ENCODE assay signal across 10 mouse cellular contexts in the genomic region with DNA sequence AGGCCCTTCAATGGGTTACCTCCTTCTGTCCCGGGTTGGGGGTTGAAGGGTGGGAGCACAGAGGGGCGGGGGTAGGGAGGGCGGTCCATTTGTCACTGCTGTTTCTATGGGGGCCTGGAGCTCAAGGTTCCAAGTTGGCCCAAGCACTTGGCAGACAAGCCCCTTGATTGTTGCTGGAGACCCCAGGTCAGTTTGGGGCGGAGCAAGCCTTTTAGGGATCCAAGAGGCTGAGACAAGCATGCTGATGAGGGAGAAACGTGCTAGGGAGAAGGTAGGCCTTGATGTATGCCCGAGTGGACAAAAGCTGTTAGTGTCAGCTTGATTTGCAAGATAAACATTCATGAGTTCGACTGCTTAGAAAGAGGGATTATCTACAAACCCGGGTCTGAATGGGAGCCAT. TPM values are rescaled to one million over a fixed set of nuclear protein-coding genes. Genes with fewer than 3 reads are reported as not detected.
DNase-seq lines count a peak whose midpoint lies in the region; ATAC-seq and TF ChIP-seq lines count a peak whose summit lies in the region.
"Had no signal": no experiment of that assay in that cellular context is flagged by ENCODE, and none has a peak within 500 bp of the region (broad histone marks: within the 10 kb centered on the region; RNA-seq: fewer than 3 reads in every experiment).

No protein-coding gene starts in this region.

- intact Hi-C loops in heart, postnatal 10 days (cut with DNase I): loop anchor here (5.0 kb wide), 1 partner anchor 98 kb away; no protein-coding TSS in a partner anchor

- no peak for TF ChIP-seq CTCF in heart, postnatal 0 days (IDR thresholded peaks at IDR 0.05; ENCODE audit: low read depth)

- H3K27me3 ChIP-seq in heart, postnatal 0 days (ENCODE audit: control insufficient read depth, insufficient read depth, low read length): no peaks in the 10 kb centered on the region
- no peaks in the 10 kb centered on the region for H3K27me3 ChIP-seq in embryonic facial prominence, embryonic 10.5 days (replicated peaks; ENCODE audit: low read depth, poor library complexity, severe bottlenecking)
- H3K27me3 ChIP-seq in hindbrain, embryonic 14.5 days (ENCODE audit: control insufficient read depth, insufficient read depth, low read length): no peaks in the 10 kb centered on the region
- no peaks in the 10 kb centered on the region for H3K27me3 ChIP-seq in midbrain, embryonic 14.5 days (ENCODE audit: control insufficient read depth, insufficient read depth, low read length)

- 0 out of 2 replicates have a peak, but pooled peaks cover 5% of the 10 kb centered on the region for H3K4me1 ChIP-seq in heart, postnatal 0 days (ENCODE audit: control insufficient read depth, insufficient read depth)
- peaks cover 20% of the 10 kb centered on the region for H3K4me1 ChIP-seq in embryonic facial prominence, embryonic 10.5 days
- peaks cover 10% of the 10 kb centered on the region for H3K4me1 ChIP-seq in hindbrain, embryonic 14.5 days (replicated peaks; ENCODE audit: control insufficient read depth, insufficient read depth, low read length)
- peaks cover 24% of the 10 kb centered on the region for H3K4me1 ChIP-seq in midbrain, embryonic 14.5 days (ENCODE audit: control insufficient read depth, insufficient read depth, low read length)

- TF ChIP-seq EP300 in heart, postnatal 0 days (IDR thresholded peaks at IDR 0.05; ENCODE audit: low read depth): no peak

- no peak for ATAC-seq in heart, postnatal 0 days (ENCODE audit: insufficient read depth, low read depth)
- peak; percentile 79 for ATAC-seq in hindbrain, embryonic 14.5 days (ENCODE audit: low FRiP score)
- peak; percentile 81; the same call in 1 of the 2 replicates for ATAC-seq in midbrain, embryonic 14.5 days (ENCODE audit: low FRiP score, low TSS enrichment)

- no peak for DNase-seq in heart, postnatal 0 days (ENCODE audit: low spot score)
- DNase-seq in heart, postnatal 10 days: no peak
- DNase-seq in embryonic facial prominence, embryonic 10.5 days (ENCODE audit: low spot score): peak; percentile 54
- DNase-seq in hindbrain, embryonic 14.5 days (ENCODE audit: low spot score): peak; percentile 61
- peak; percentile 81 for DNase-seq in midbrain, embryonic 14.5 days
- no peak for DNase-seq in adrenal gland, postnatal 4 days (ENCODE audit: low spot score in 2 of 2)
- no peak for DNase-seq in c-Kit-positive CD71-positive TER-119-positive erythroid progenitor cells, embryonic 14.5 days (ENCODE audit: low spot score)
- no peak for DNase-seq in adrenal gland, adult 2 months

- H3K9me3 ChIP-seq in heart, postnatal 0 days (replicated peaks; ENCODE audit: control insufficient read depth, low read length): no peaks in the 10 kb centered on the region
- no peaks in the 10 kb centered on the region for H3K9me3 ChIP-seq in embryonic facial prominence, embryonic 10.5 days
- H3K9me3 ChIP-seq in hindbrain, embryonic 14.5 days (ENCODE audit: control insufficient read depth, low read length): no peaks in the 10 kb centered on the region
- H3K9me3 ChIP-seq in midbrain, embryonic 14.5 days (ENCODE audit: control insufficient read depth, low read length): no peaks in the 10 kb centered on the region
- H3K9me3 ChIP-seq: G1E had no signal

- H3K9ac ChIP-seq in heart, postnatal 0 days (replicated peaks; ENCODE audit: low read depth, low read length): no peak overlapping the region
- peak overlapping the region; percentile 76; the same call in 1 of the 2 replicates for H3K9ac ChIP-seq in hindbrain, embryonic 14.5 days
- 0 out of 2 replicates have a peak overlapping the region, but pooled peaks have one; percentile 12 for H3K9ac ChIP-seq in midbrain, embryonic 14.5 days (replicated peaks; ENCODE audit: low read length)

- 38% methylated on average over 8 of the region's 8 CpGs for WGBS in heart, postnatal 0 days
- WGBS in embryonic facial prominence, embryonic 10.5 days: 13% methylated on average over 8 of the region's 8 CpGs
- WGBS in hindbrain, embryonic 14.5 days: 5% methylated on average over 8 of the region's 8 CpGs
- WGBS in midbrain, embryonic 14.5 days: 1% methylated on average over 8 of the region's 8 CpGs

- H3K36me3 ChIP-seq in heart, postnatal 0 days (replicated peaks; ENCODE audit: control insufficient read depth, insufficient read depth, low read length): no peaks in the 10 kb centered on the region
- H3K36me3 ChIP-seq in embryonic facial prominence, embryonic 10.5 days (replicated peaks): no peaks in the 10 kb centered on the region
- H3K36me3 ChIP-seq in hindbrain, embryonic 14.5 days (replicated peaks; ENCODE audit: control insufficient read depth, insufficient read depth): no peaks in the 10 kb centered on the region
- no peaks in the 10 kb centered on the region for H3K36me3 ChIP-seq in midbrain, embryonic 14.5 days (ENCODE audit: control insufficient read depth, insufficient read depth, low read length)
- H3K36me3 ChIP-seq: G1E had no signal

- H3K4me3 ChIP-seq in heart, postnatal 0 days (ENCODE audit: low read depth, low read length): peak overlapping the region; percentile 53; the same call in 1 of the 2 replicates
- peak overlapping the region; percentile 62 for H3K4me3 ChIP-seq in embryonic facial prominence, embryonic 10.5 days
- H3K4me3 ChIP-seq in hindbrain, embryonic 14.5 days (replicated peaks; ENCODE audit: low read length): peak overlapping the region; percentile 41; the same call in 1 of the 2 replicates
- H3K4me3 ChIP-seq in midbrain, embryonic 14.5 days (replicated peaks; ENCODE audit: low read depth, low read length): peak overlapping the region; percentile 27; the same call in 1 of the 2 replicates

- peak overlapping the region; percentile 58 for H3K4me2 ChIP-seq in heart, postnatal 0 days (ENCODE audit: low read depth, low read length)
- peak overlapping the region; percentile 64 for H3K4me2 ChIP-seq in hindbrain, embryonic 14.5 days (replicated peaks)
- H3K4me2 ChIP-seq in midbrain, embryonic 14.5 days (ENCODE audit: low read length): peak overlapping the region; percentile 63

- H3K27ac ChIP-seq in heart, postnatal 0 days (ENCODE audit: low read depth): no peak overlapping the region
- H3K27ac ChIP-seq in embryonic facial prominence, embryonic 10.5 days (replicated peaks): peak overlapping the region; percentile 96
- peak overlapping the region; percentile 98 for H3K27ac ChIP-seq in hindbrain, embryonic 14.5 days
- H3K27ac ChIP-seq in midbrain, embryonic 14.5 days (replicated peaks; ENCODE audit: low read depth, low read length): peak overlapping the region; percentile 97

RNA-seq across cellular contexts. Expression of a gene that starts 40.9 kb away (rescaled TPM):
- not detected in 2 replicates for total RNA-seq in heart, postnatal 0 days (2014; rRNA removed; ENCODE audit: low replicate concordance)
- polyA plus RNA-seq in heart, postnatal 0 days (2015; fragmentation: Nextera tagmentation; extraction: Ambion mirVana): not detected in 2 replicates
- not detected for total RNA-seq in heart, postnatal 10 days (2021)
- not detected in 2 replicates for polyA plus RNA-seq in embryonic facial prominence, embryonic 10.5 days (2016; fragmentation: Nextera tagmentation; extraction: Ambion mirVana)
- not detected in 2 replicates for polyA plus RNA-seq in hindbrain, embryonic 14.5 days (2014; fragmentation: Nextera tagmentation; extraction: Ambion mirVana)
- not detected in 2 replicates for polyA plus RNA-seq in midbrain, embryonic 14.5 days (2014; fragmentation: Nextera tagmentation; extraction: Ambion mirVana)
- not detected for total RNA-seq in adrenal gland, postnatal 4 days (2021)
- not detected for total RNA-seq in adrenal gland, adult 2 months (2021)
- not detected in 2 replicates for polyA plus RNA-seq in adrenal gland, adult 2 months (2012; rRNA removed)
- total RNA-seq: G1E; hematopoietic stem cell, adult 5-6 weeks had no signal
- polyA plus RNA-seq: G1E had no signal

Comparison
In these comparisons a context has a peak if more than half of its experiments do, and no peak if none do; other contexts are left out.
1. DNase-seq: peak in embryonic facial prominence, embryonic 10.5 days (single experiment), hindbrain, embryonic 14.5 days (single experiment) and midbrain, embryonic 14.5 days (single experiment); none in heart, postnatal 0 days (single experiment), heart, postnatal 10 days (0 of 2), adrenal gland, postnatal 4 days (0 of 2), c-Kit-positive CD71-positive TER-119-positive erythroid progenitor cells, embryonic 14.5 days (single experiment) and adrenal gland, adult 2 months (single experiment).
2. Peak in every context shown above with its lines, with median percentiles within 50 percentile points of each other: H3K4me2 ChIP-seq and H3K4me3 ChIP-seq.